Mouse (Mus musculus): ENCODE results near the gene Gatad2b.
"Not testable (repeated sequence)": the region's sequence is repeated elsewhere in the genome, so short reads cannot be mapped to it uniquely, and the experiment has no call there.

Gene Gatad2b

GRCm38 (mm10) chr3:90265932-90266741 is 26.8 kb upstream of the Gatad2b start:
- DNase-seq (ENCODE audit: low read depth, low spot score), result peak; percentile 86

GRCm38 (mm10) chr3:90266901-90267775 is 25.8 kb upstream of the Gatad2b start:
- no peak for DNase-seq (ENCODE audit: low read depth, low spot score)

GRCm38 (mm10) chr3:90268190-90268589 is 24.8 kb upstream of the Gatad2b start:
- no peak for DNase-seq (ENCODE audit: low read depth, low spot score)

GRCm38 (mm10) chr3:90268971-90269370 is 24.0 kb upstream of the Gatad2b start:
- DNase-seq (ENCODE audit: low read depth, low spot score), result no peak

- no peak for DNase-seq (ENCODE audit: low read depth, low spot score)
Measured at GRCm38 (mm10) chr3:90270784-90271183, 22.2 kb upstream of the Gatad2b start.

- peak; percentile 32 for DNase-seq (ENCODE audit: low read depth, low spot score)
Measured at GRCm38 (mm10) chr3:90272170-90272569, 20.8 kb upstream of the Gatad2b start.

GRCm38 (mm10) chr3:90273855-90274254 is 19.1 kb upstream of the Gatad2b start:
- DNase-seq (ENCODE audit: low read depth, low spot score), result no peak

- DNase-seq (ENCODE audit: low read depth, low spot score), result peak; percentile 86
Measured at GRCm38 (mm10) chr3:90275286-90275685, 17.7 kb upstream of the Gatad2b start.

- no peak for DNase-seq (ENCODE audit: low read depth, low spot score)
Measured at GRCm38 (mm10) chr3:90276858-90277257, 16.1 kb upstream of the Gatad2b start.

GRCm38 (mm10) chr3:90277793-90278192 is 15.2 kb upstream of the Gatad2b start:
- peak; percentile 93 for DNase-seq (ENCODE audit: low read depth, low spot score)

GRCm38 (mm10) chr3:90278211-90278610 is 14.8 kb upstream of the Gatad2b start:
- no peak for DNase-seq (ENCODE audit: low read depth, low spot score)

- DNase-seq (ENCODE audit: low read depth, low spot score), result no peak
Measured at GRCm38 (mm10) chr3:90279216-90279615, 13.8 kb upstream of the Gatad2b start.

GRCm38 (mm10) chr3:90279743-90280142 is 13.2 kb upstream of the Gatad2b start:
- DNase-seq (ENCODE audit: low read depth, low spot score), result no peak

GRCm38 (mm10) chr3:90280708-90281107 is 12.3 kb upstream of the Gatad2b start:
- peak; percentile 84 for DNase-seq (ENCODE audit: low read depth, low spot score)

- no peak for DNase-seq (ENCODE audit: low read depth, low spot score)
Measured at GRCm38 (mm10) chr3:90284150-90284549, 8.8 kb upstream of the Gatad2b start.

GRCm38 (mm10) chr3:90289403-90289802 is 3.6 kb upstream of the Gatad2b start:
- DNase-seq (ENCODE audit: low read depth, low spot score), result not testable (repeated sequence)

- peak; percentile 30 for DNase-seq (ENCODE audit: low read depth, low spot score)
Measured at GRCm38 (mm10) chr3:90290602-90291001, 2.4 kb upstream of the Gatad2b start.

- DNase-seq (ENCODE audit: low read depth, low spot score), result no peak
Measured at GRCm38 (mm10) chr3:90291982-90292344, 1.0 kb upstream of the Gatad2b start.

- DNase-seq (ENCODE audit: low read depth, low spot score), result peak; percentile 35
Measured at GRCm38 (mm10) chr3:90293352-90294063, 530 bp downstream of the Gatad2b start.

- peak; percentile 28 for DNase-seq (ENCODE audit: low read depth, low spot score)
Measured at GRCm38 (mm10) chr3:90294064-90294440, 1.1 kb downstream of the Gatad2b start.

GRCm38 (mm10) chr3:90294651-90295050 is 1.7 kb downstream of the Gatad2b start:
- DNase-seq (ENCODE audit: low read depth, low spot score), result no peak

GRCm38 (mm10) chr3:90305801-90306200 is 12.8 kb downstream of the Gatad2b start:
- DNase-seq (ENCODE audit: low read depth, low spot score), result no peak
